Mouse (Mus musculus) gonadal fat pad, adult 2 months (tissue): Measurements from ENCODE around the gene Hist1h2af. TPM values are rescaled to one million over a fixed set of nuclear protein-coding genes. Genes with fewer than 3 reads are reported as not detected.

ENCODE experiments used
- DNase-seq: peaks from one replicate; pipeline ENCODE4 v3.0.0-alpha.2; 2012; ENCODE audit warnings: low read depth
- polyA plus RNA-seq: library from polyadenylated mRNA; depleted of rRNA; stranded (reverse); fragments of >200 nt; gene quantifications from 2 replicates; pipeline ENCODE4 v1.2.3, GENCODE M21; 2012

The Hist1h2af gene
- polyA plus RNA-seq, 1 experiment, result 27.6 TPM

- no peak for DNase-seq
Observed at GRCm38 (mm10) chr13:23515281-23515680, 18.4 kb upstream of the Hist1h2af start.

GRCm38 (mm10) chr13:23515826-23516620 is 17.7 kb upstream of the Hist1h2af start:
- DNase-seq, result no peak

- no peak for DNase-seq
Observed at GRCm38 (mm10) chr13:23516822-23517602, 16.7 kb upstream of the Hist1h2af start.

- DNase-seq, result no peak
Observed at GRCm38 (mm10) chr13:23517603-23518294, 16.0 kb upstream of the Hist1h2af start.

GRCm38 (mm10) chr13:23518295-23518603 is 15.5 kb upstream of the Hist1h2af start:
- DNase-seq, result no peak

- DNase-seq, result no peak
Observed at GRCm38 (mm10) chr13:23518885-23519284, 14.8 kb upstream of the Hist1h2af start.

GRCm38 (mm10) chr13:23519416-23519815 is 14.3 kb upstream of the Hist1h2af start:
- no peak for DNase-seq

- DNase-seq, result no peak
Observed at GRCm38 (mm10) chr13:23521703-23522102, 12.0 kb upstream of the Hist1h2af start.

- no peak for DNase-seq
Observed at GRCm38 (mm10) chr13:23523976-23524375, 9.7 kb upstream of the Hist1h2af start.

- no peak for DNase-seq
Observed at GRCm38 (mm10) chr13:23524654-23525053, 9.1 kb upstream of the Hist1h2af start.

GRCm38 (mm10) chr13:23525901-23526300 is 7.8 kb upstream of the Hist1h2af start:
- DNase-seq, result no peak

GRCm38 (mm10) chr13:23526312-23526711 is 7.4 kb upstream of the Hist1h2af start:
- DNase-seq, result no peak

GRCm38 (mm10) chr13:23529005-23529404 is 4.7 kb upstream of the Hist1h2af start:
- DNase-seq, result no peak

GRCm38 (mm10) chr13:23529480-23530165 is 4.1 kb upstream of the Hist1h2af start:
- no peak for DNase-seq

GRCm38 (mm10) chr13:23530181-23530900 is 3.4 kb upstream of the Hist1h2af start:
- no peak for DNase-seq

- DNase-seq, result no peak
Observed at GRCm38 (mm10) chr13:23530901-23531875, 2.5 kb upstream of the Hist1h2af start, which contains the start of gene Hist1h4h. Hist1h4h (plus strand) TSS chr13:23531050.

- no peak for DNase-seq
Observed at GRCm38 (mm10) chr13:23532262-23533075, 1.2 kb upstream of the Hist1h2af start.

- DNase-seq, result no peak
Observed at GRCm38 (mm10) chr13:23534368-23535131, 844 bp downstream of the Hist1h2af start.
